Mouse (Mus musculus) limb, embryonic 14.5 days (tissue): Measurements from ENCODE around the gene Ano6. TPM values are rescaled to one million over a fixed set of nuclear protein-coding genes. Genes with fewer than 3 reads are reported as not detected.

Experiments
- ATAC-seq: fragments of 200-750 bp; cut with Nextera tagmentation; 2 replicates; pipeline ENCODE4 v1.8.0; 2017; ENCODE audit warnings: low read depth, moderate number of reproducible peaks, moderate TSS enrichment; ENCODE audit not compliant: low FRiP score
- DNase-seq: peaks from one replicate; pipeline ENCODE4 v3.0.0-alpha.2; 2015; ENCODE audit warnings: low spot score
- H3K27ac ChIP-seq: fragments of 300-500 bp; sonication (generic); replicated peaks from 2 replicates; pipeline ENCODE4 v1.5.1; 2014; ENCODE audit warnings: low read depth, mild to moderate bottlenecking, low read length, moderate library complexity, mixed read lengths
- H3K27me3 ChIP-seq: fragments of 300-500 bp; sonication (generic); 2 replicates; pipeline ENCODE4 v1.6.1; 2014; ENCODE audit warnings: low read length, mixed read lengths; ENCODE audit not compliant: control insufficient read depth, insufficient read depth
- H3K36me3 ChIP-seq: fragments of 300-500 bp; sonication (generic); 2 replicates; pipeline ENCODE4 v1.6.1; 2014; ENCODE audit warnings: mild to moderate bottlenecking, low read length, moderate library complexity, mixed read lengths; ENCODE audit not compliant: control insufficient read depth, insufficient read depth
- H3K4me1 ChIP-seq: fragments of 300-500 bp; sonication (generic); 2 replicates; pipeline ENCODE4 v1.6.1; 2014; ENCODE audit warnings: antibody characterized with exemption, low read length, mixed read lengths; ENCODE audit not compliant: control insufficient read depth, insufficient read depth
- H3K4me2 ChIP-seq: fragments of 300-500 bp; sonication (generic); replicated peaks from 2 replicates; pipeline ENCODE4 v1.6.1; 2014; ENCODE audit warnings: low read depth, mild to moderate bottlenecking, low read length, moderate library complexity; ENCODE audit not compliant: severe bottlenecking
- H3K4me3 ChIP-seq: fragments of 300-500 bp; sonication (generic); replicated peaks from 2 replicates; pipeline ENCODE4 v1.5.1; 2014; ENCODE audit warnings: low read length
- H3K9ac ChIP-seq: fragments of 300-500 bp; sonication (generic); 2 replicates; pipeline ENCODE4 v1.6.1; 2014; ENCODE audit warnings: mild to moderate bottlenecking, low read depth, low read length, moderate library complexity; ENCODE audit not compliant: severe bottlenecking
- H3K9me3 ChIP-seq: fragments of 300-500 bp; sonication (generic); 2 replicates; pipeline ENCODE4 v1.6.1; 2016; ENCODE audit warnings: low read length; ENCODE audit not compliant: control insufficient read depth
- POLR2A ChIP-seq: fragments of 200-500 bp; IDR thresholded peaks from 2 replicates; pipeline ENCODE4 v1.8.0; 2012; ENCODE audit warnings: inconsistent platforms, mild to moderate bottlenecking, moderate library complexity, borderline replicate concordance; ENCODE audit not compliant: insufficient read depth, insufficient read length; ENCODE audit errors: extremely low read depth
- WGBS: fragments of 180-500 bp; shearing (Covaris S2); extraction: QIAGEN DNeasy Blood & Tissue Kit; methylation state at CpG from one replicate; pipeline ENCODE4 v1.1.7; 2014; 5-methylcytosine and 5-hydroxymethylcytosine counted together
- polyA plus RNA-seq, 2 experiments: library from polyadenylated mRNA; depleted of rRNA in 1 of 2; stranded (reverse) in 1 of 2; unstranded in 1 of 2; fragments of >200 nt; fragmentation: Nextera tagmentation in 1 of 2; extraction: Ambion mirVana in 1 of 2; gene quantifications; 2 replicates each; pipeline versions ENCODE4 v1.2.1 to v1.2.3; 2012 to 2014

Gene Ano6
- polyA plus RNA-seq, 2 experiments: 42.1 to 52.3 TPM

GRCm38 (mm10) chr15:95888556-95888955, 97.9 kb downstream of the Ano6 start:
- Histone ChIP-seq H3K27me3 (no peaks in the 10 kb centered on the region), H3K9me3 (no peaks in the 10 kb centered on the region), H3K4me3 (no peak overlapping the region), H3K27ac (no peak overlapping the region), H3K9ac (no peak overlapping the region), H3K4me2 (no peak overlapping the region), H3K36me3 (no peaks in the 10 kb centered on the region; the same call in 1 of the 2 replicates), H3K4me1 (peaks cover 21% of the 10 kb centered on the region)
- 76% methylated on average over 5 of the region's 5 CpGs for WGBS
- ATAC-seq (no peak), DNase-seq (no peak)
- no peak for TF ChIP-seq POLR2A

- H3K27ac ChIP-seq: no peak overlapping the region
- peaks cover 9% of the 10 kb centered on the region for H3K36me3 ChIP-seq
- H3K4me3 ChIP-seq: no peak overlapping the region
- no peak for TF ChIP-seq POLR2A
- H3K4me2 ChIP-seq: no peak overlapping the region
- no peaks in the 10 kb centered on the region for H3K9me3 ChIP-seq
- 91% methylated on average over 5 of the region's 5 CpGs for WGBS
- ATAC-seq: no peak
- DNase-seq: no peak
- no peak overlapping the region for H3K9ac ChIP-seq
- H3K27me3 ChIP-seq: no peaks in the 10 kb centered on the region
- peaks cover 21% of the 10 kb centered on the region for H3K4me1 ChIP-seq
Measured at GRCm38 (mm10) chr15:95890368-95890767, 99.7 kb downstream of the Ano6 start.

GRCm38 (mm10) chr15:95892171-95892570, 101.5 kb downstream of the Ano6 start:
- no peak for DNase-seq
- 29% methylated on average over 4 of the region's 4 CpGs for WGBS
- H3K36me3 ChIP-seq: peaks cover 17% of the 10 kb centered on the region
- H3K4me1 ChIP-seq: peaks cover 7% of the 10 kb centered on the region
- no peaks in the 10 kb centered on the region for H3K27me3 ChIP-seq
- H3K9me3 ChIP-seq: no peaks in the 10 kb centered on the region
- H3K4me3 ChIP-seq: no peak overlapping the region
- H3K9ac ChIP-seq: no peak overlapping the region
- no peak for TF ChIP-seq POLR2A
- H3K27ac ChIP-seq: no peak overlapping the region
- no peak for ATAC-seq
- no peak overlapping the region for H3K4me2 ChIP-seq

- Histone ChIP-seq H3K27me3 (no peaks in the 10 kb centered on the region), H3K9me3 (no peaks in the 10 kb centered on the region), H3K4me1 (peaks cover 7% of the 10 kb centered on the region), H3K9ac (no peak overlapping the region), H3K4me2 (no peak overlapping the region), H3K4me3 (no peak overlapping the region), H3K27ac (no peak overlapping the region), H3K36me3 (peaks cover 17% of the 10 kb centered on the region)
- DNase-seq: no peak
- 48% methylated on average over 10 of the region's 10 CpGs for WGBS
- no peak for TF ChIP-seq POLR2A
- no peak for ATAC-seq
Measured at GRCm38 (mm10) chr15:95892929-95893328, 102.3 kb downstream of the Ano6 start.

- Histone ChIP-seq H3K4me2 (no peak overlapping the region), H3K27ac (no peak overlapping the region), H3K9ac (no peak overlapping the region), H3K4me3 (no peak overlapping the region), H3K4me1 (peaks cover 7% of the 10 kb centered on the region), H3K9me3 (no peaks in the 10 kb centered on the region), H3K27me3 (no peaks in the 10 kb centered on the region), H3K36me3 (peaks cover 17% of the 10 kb centered on the region)
- TF ChIP-seq POLR2A: no peak
- DNase-seq (no peak), ATAC-seq (no peak)
- 95% methylated on average over 7 of the region's 7 CpGs for WGBS
Measured at GRCm38 (mm10) chr15:95895699-95896098, 105.1 kb downstream of the Ano6 start.

GRCm38 (mm10) chr15:95897653-95898052, 107.0 kb downstream of the Ano6 start:
- no peak overlapping the region for H3K27ac ChIP-seq
- 65% methylated on average over 12 of the region's 12 CpGs for WGBS
- H3K27me3 ChIP-seq: no peaks in the 10 kb centered on the region
- H3K4me2 ChIP-seq: no peak overlapping the region
- H3K36me3 ChIP-seq: peaks cover 17% of the 10 kb centered on the region
- H3K9ac ChIP-seq: no peak overlapping the region
- DNase-seq (no peak), ATAC-seq (no peak)
- no peaks in the 10 kb centered on the region for H3K9me3 ChIP-seq
- peaks cover 7% of the 10 kb centered on the region for H3K4me1 ChIP-seq
- no peak for TF ChIP-seq POLR2A
- H3K4me3 ChIP-seq: no peak overlapping the region
